Mouse (Mus musculus) limb, embryonic 12.5 days (tissue): Measurements from ENCODE around the gene Foxo3. TPM values are rescaled to one million over a fixed set of nuclear protein-coding genes. Genes with fewer than 3 reads are reported as not detected.

ENCODE experiments used
- ATAC-seq: fragments of 200-750 bp; cut with Nextera tagmentation; 2 replicates; pipeline ENCODE4 v1.8.0; 2017; ENCODE audit warnings: low read depth, moderate TSS enrichment; ENCODE audit not compliant: insufficient number of reproducible peaks, insufficient read depth, low FRiP score, low TSS enrichment
- H3K27ac ChIP-seq: fragments of 300-500 bp; sonication (generic); 2 replicates; pipeline ENCODE4 v1.5.1; 2016; ENCODE audit warnings: mild to moderate bottlenecking, moderate library complexity
- H3K27me3 ChIP-seq: fragments of 300-500 bp; sonication (generic); 2 replicates; pipeline ENCODE4 v1.6.1; 2016; ENCODE audit warnings: mild to moderate bottlenecking, moderate library complexity
- H3K36me3 ChIP-seq: fragments of 300-500 bp; sonication (generic); 2 replicates; pipeline ENCODE4 v1.6.1; 2016; ENCODE audit warnings: mild to moderate bottlenecking, moderate library complexity
- H3K4me1 ChIP-seq: fragments of 300-500 bp; sonication (generic); replicated peaks from 2 replicates; pipeline ENCODE4 v1.6.1; 2016
- H3K4me2 ChIP-seq: fragments of 300-500 bp; sonication (generic); 2 replicates; pipeline ENCODE4 v1.6.1; 2016; ENCODE audit warnings: mild to moderate bottlenecking, moderate library complexity
- H3K4me3 ChIP-seq: fragments of 300-500 bp; sonication (generic); replicated peaks from 2 replicates; pipeline ENCODE4 v1.5.1; 2016; ENCODE audit warnings: mild to moderate bottlenecking
- H3K9ac ChIP-seq: fragments of 300-500 bp; sonication (generic); replicated peaks from 2 replicates; pipeline ENCODE4 v1.6.1; 2016; ENCODE audit warnings: mild to moderate bottlenecking, moderate library complexity
- H3K9me3 ChIP-seq: fragments of 300-500 bp; sonication (generic); 2 replicates; pipeline ENCODE4 v1.6.1; 2016; ENCODE audit warnings: mild to moderate bottlenecking, moderate library complexity
- whole genome bisulfite sequencing: fragments of 180-500 bp; shearing (Covaris S2); methylation state at CpG from one replicate; pipeline ENCODE4 v1.1.7; 2016; 5-methylcytosine and 5-hydroxymethylcytosine counted together
- polyA plus RNA-seq: library from polyadenylated mRNA; unstranded; fragments of >200 nt; fragmentation: Nextera tagmentation; extraction: Ambion mirVana; gene quantifications from 2 replicates; pipeline ENCODE4 v1.2.1, GENCODE M21; 2016

The Foxo3 gene
- polyA plus RNA-seq = 6.3 and 6.4 TPM in 2 replicates

- H3K9ac ChIP-seq = peak within 1 kb of the TSS; percentile 81
- no peaks in the 10 kb centered on the region for H3K9me3 ChIP-seq
- H3K4me2 ChIP-seq = peak within 1 kb of the TSS; percentile 96
- ATAC-seq = peak; percentile 69
- no peaks in the 10 kb centered on the region for H3K36me3 ChIP-seq
- peak within 1 kb of the TSS; percentile 97 for H3K27ac ChIP-seq
- H3K27me3 ChIP-seq = peaks cover 20% of the 10 kb centered on the region
- WGBS = 1% methylated on average over 81 of the region's 88 CpGs
- peak within 1 kb of the TSS; percentile 82 for H3K4me3 ChIP-seq
- H3K4me1 ChIP-seq = peaks cover 36% of the 10 kb centered on the region
Measured at GRCm38 (mm10) chr10:42276507-42277345, at the start of gene Foxo3. TSS of gene Foxo3 (minus strand) at chr10:42276755.

GRCm38 (mm10) chr10:42325305-42325704, 48.8 kb upstream of the Foxo3 start:
- Histone ChIP-seq H3K4me3 (no peak overlapping the region), H3K27ac (no peak overlapping the region), H3K4me2 (no peak overlapping the region), H3K4me1 (no peaks in the 10 kb centered on the region), H3K9me3 (no peaks in the 10 kb centered on the region), H3K27me3 (no peaks in the 10 kb centered on the region), H3K9ac (no peak overlapping the region), H3K36me3 (no peaks in the 10 kb centered on the region)
- ATAC-seq = no peak
- 89% methylated on average over 10 of the region's 10 CpGs for WGBS

GRCm38 (mm10) chr10:42323978-42324377, 47.4 kb upstream of the Foxo3 start:
- H3K9me3 ChIP-seq = no peaks in the 10 kb centered on the region
- no peaks in the 10 kb centered on the region for H3K36me3 ChIP-seq
- no peak overlapping the region for H3K27ac ChIP-seq
- H3K4me1 ChIP-seq = no peaks in the 10 kb centered on the region
- H3K9ac ChIP-seq = no peak overlapping the region
- no peak overlapping the region for H3K4me3 ChIP-seq
- no peaks in the 10 kb centered on the region for H3K27me3 ChIP-seq
- ATAC-seq = no peak
- H3K4me2 ChIP-seq = no peak overlapping the region

- Histone ChIP-seq H3K9me3 (no peaks in the 10 kb centered on the region), H3K4me2 (no peak overlapping the region), H3K4me1 (no peaks in the 10 kb centered on the region), H3K27ac (no peak overlapping the region), H3K27me3 (peaks cover 12% of the 10 kb centered on the region; the same call in 1 of the 2 replicates), H3K4me3 (no peak overlapping the region), H3K36me3 (no peaks in the 10 kb centered on the region), H3K9ac (no peak overlapping the region)
- WGBS = 77% methylated on average over 22 of the region's 22 CpGs
- no peak for ATAC-seq
Measured at GRCm38 (mm10) chr10:42313222-42313786, 36.7 kb upstream of the Foxo3 start.

GRCm38 (mm10) chr10:42312557-42312956, 36.0 kb upstream of the Foxo3 start:
- 67% methylated on average over 1 of the region's 1 CpGs for WGBS
- Histone ChIP-seq H3K9ac (no peak overlapping the region), H3K4me1 (no peaks in the 10 kb centered on the region), H3K36me3 (no peaks in the 10 kb centered on the region), H3K27me3 (peaks cover 13% of the 10 kb centered on the region), H3K9me3 (no peaks in the 10 kb centered on the region), H3K4me3 (no peak overlapping the region), H3K27ac (no peak overlapping the region), H3K4me2 (no peak overlapping the region)
- no peak for ATAC-seq

GRCm38 (mm10) chr10:42308687-42308987, 32.1 kb upstream of the Foxo3 start:
- 30% methylated on average over 8 of the region's 8 CpGs for WGBS
- H3K9ac ChIP-seq = no peak overlapping the region
- no peak overlapping the region for H3K27ac ChIP-seq
- ATAC-seq = no peak
- peak overlapping the region; percentile 48 for H3K4me2 ChIP-seq
- no peaks in the 10 kb centered on the region for H3K4me1 ChIP-seq
- H3K36me3 ChIP-seq = no peaks in the 10 kb centered on the region
- H3K27me3 ChIP-seq = peaks cover 16% of the 10 kb centered on the region
- H3K9me3 ChIP-seq = no peaks in the 10 kb centered on the region
- 0 out of 2 replicates have a peak overlapping the region, but pooled peaks have one; percentile 18 for H3K4me3 ChIP-seq

- Histone ChIP-seq H3K9me3 (no peaks in the 10 kb centered on the region), H3K4me1 (no peaks in the 10 kb centered on the region), H3K4me2 (peak overlapping the region; percentile 48), H3K4me3 (0 out of 2 replicates have a peak overlapping the region, but pooled peaks have one; percentile 18), H3K27ac (no peak overlapping the region), H3K27me3 (peaks cover 16% of the 10 kb centered on the region), H3K9ac (no peak overlapping the region), H3K36me3 (no peaks in the 10 kb centered on the region)
- 8% methylated on average over 20 of the region's 20 CpGs for WGBS
- peak; percentile 59; the same call in 1 of the 2 replicates for ATAC-seq
Measured at GRCm38 (mm10) chr10:42307980-42308686, 31.6 kb upstream of the Foxo3 start.

GRCm38 (mm10) chr10:42306422-42306821, 29.9 kb upstream of the Foxo3 start:
- Histone ChIP-seq H3K27ac (no peak overlapping the region), H3K27me3 (peaks cover 16% of the 10 kb centered on the region), H3K4me3 (no peak overlapping the region), H3K9me3 (no peaks in the 10 kb centered on the region), H3K36me3 (no peaks in the 10 kb centered on the region), H3K4me1 (no peaks in the 10 kb centered on the region), H3K4me2 (no peak overlapping the region), H3K9ac (no peak overlapping the region)
- no peak for ATAC-seq
- WGBS = 89% methylated on average over 8 of the region's 8 CpGs

GRCm38 (mm10) chr10:42300805-42301204, 24.2 kb upstream of the Foxo3 start:
- no peak overlapping the region for H3K4me3 ChIP-seq
- H3K9me3 ChIP-seq = no peaks in the 10 kb centered on the region
- 66% methylated on average over 4 of the region's 4 CpGs for WGBS
- no peaks in the 10 kb centered on the region for H3K27me3 ChIP-seq
- no peak for ATAC-seq
- peaks cover 4% of the 10 kb centered on the region for H3K4me1 ChIP-seq
- H3K36me3 ChIP-seq = no peaks in the 10 kb centered on the region
- H3K27ac ChIP-seq = no peak overlapping the region
- H3K4me2 ChIP-seq = no peak overlapping the region
- H3K9ac ChIP-seq = no peak overlapping the region

GRCm38 (mm10) chr10:42299967-42300366, 23.4 kb upstream of the Foxo3 start:
- Histone ChIP-seq H3K4me3 (no peak overlapping the region), H3K4me2 (no peak overlapping the region), H3K36me3 (no peaks in the 10 kb centered on the region), H3K27me3 (no peaks in the 10 kb centered on the region), H3K9me3 (no peaks in the 10 kb centered on the region), H3K4me1 (peaks cover 4% of the 10 kb centered on the region), H3K27ac (no peak overlapping the region), H3K9ac (no peak overlapping the region)
- ATAC-seq = no peak
- 21% methylated on average over 7 of the region's 7 CpGs for WGBS

GRCm38 (mm10) chr10:42299426-42299825, 22.9 kb upstream of the Foxo3 start:
- Histone ChIP-seq H3K4me2 (no peak overlapping the region), H3K27ac (no peak overlapping the region), H3K9ac (no peak overlapping the region), H3K27me3 (no peaks in the 10 kb centered on the region), H3K36me3 (no peaks in the 10 kb centered on the region), H3K9me3 (no peaks in the 10 kb centered on the region), H3K4me3 (no peak overlapping the region), H3K4me1 (peaks cover 4% of the 10 kb centered on the region)
- 80% methylated on average over 6 of the region's 6 CpGs for WGBS
- ATAC-seq = no peak
